Mouse (Mus musculus): ENCODE measurements around the gene Cap2. TPM values are rescaled to one million over a fixed set of nuclear protein-coding genes. Genes with fewer than 3 reads are reported as not detected.

Gene Cap2
- polyA plus RNA-seq, 1 experiment, result 6.2 TPM

GRCm38 (mm10) chr13:46485605-46486004, 16.0 kb upstream of the Cap2 start:
- WGBS, result 63% methylated on average over 3 of the region's 3 CpGs
- no peak for TF ChIP-seq POLR2A (IDR thresholded peaks at IDR 0.05; ENCODE audit: low read depth, low read length)
- TF ChIP-seq CTCF (IDR thresholded peaks at IDR 0.05; ENCODE audit: extremely low read depth, insufficient read length, insufficient replicate concordance, low read depth, low read length), result no peak
- Histone ChIP-seq H3K4me3 (ENCODE audit: low read depth, low read length) (no peak overlapping the region), H3K36me3 (ENCODE audit: control insufficient read depth, insufficient read depth, low read length) (no peaks in the 10 kb centered on the region), H3K4me1 (ENCODE audit: control insufficient read depth, insufficient read depth, insufficient read length, low read length) (no peaks in the 10 kb centered on the region), H3K27me3 (ENCODE audit: control insufficient read depth, insufficient read depth, low read length) (no peaks in the 10 kb centered on the region), H3K27ac (ENCODE audit: insufficient read depth, low read depth, low read length) (no peak overlapping the region)

GRCm38 (mm10) chr13:46488166-46488565, 13.5 kb upstream of the Cap2 start:
- Histone ChIP-seq H3K36me3 (ENCODE audit: control insufficient read depth, insufficient read depth, low read length) (no peaks in the 10 kb centered on the region), H3K27ac (ENCODE audit: insufficient read depth, low read depth, low read length) (no peak overlapping the region), H3K4me1 (ENCODE audit: control insufficient read depth, insufficient read depth, insufficient read length, low read length) (no peaks in the 10 kb centered on the region), H3K4me3 (ENCODE audit: low read depth, low read length) (no peak overlapping the region), H3K27me3 (ENCODE audit: control insufficient read depth, insufficient read depth, low read length) (no peaks in the 10 kb centered on the region)
- TF ChIP-seq POLR2A (IDR thresholded peaks at IDR 0.05; ENCODE audit: low read depth, low read length) (no peak), CTCF (IDR thresholded peaks at IDR 0.05; ENCODE audit: extremely low read depth, insufficient read length, insufficient replicate concordance, low read depth, low read length) (no peak)
- WGBS, result 83% methylated on average over 4 of the region's 4 CpGs

GRCm38 (mm10) chr13:46490644-46491043, 11.0 kb upstream of the Cap2 start:
- H3K27me3 ChIP-seq (ENCODE audit: control insufficient read depth, insufficient read depth, low read length), result no peaks in the 10 kb centered on the region
- no peaks in the 10 kb centered on the region for H3K4me1 ChIP-seq (ENCODE audit: control insufficient read depth, insufficient read depth, insufficient read length, low read length)
- TF ChIP-seq POLR2A (IDR thresholded peaks at IDR 0.05; ENCODE audit: low read depth, low read length) (no peak), CTCF (IDR thresholded peaks at IDR 0.05; ENCODE audit: extremely low read depth, insufficient read length, insufficient replicate concordance, low read depth, low read length) (no peak)
- H3K4me3 ChIP-seq (ENCODE audit: low read depth, low read length), result no peak overlapping the region
- H3K36me3 ChIP-seq (ENCODE audit: control insufficient read depth, insufficient read depth, low read length), result no peaks in the 10 kb centered on the region
- WGBS, result 52% methylated on average over 4 of the region's 4 CpGs
- 0 out of 2 replicates have a peak overlapping the region, but pooled peaks have one; percentile 15 for H3K27ac ChIP-seq (ENCODE audit: insufficient read depth, low read depth, low read length)

GRCm38 (mm10) chr13:46502390-46502891, 793 bp downstream of the Cap2 start:
- Histone ChIP-seq H3K4me3 (ENCODE audit: low read depth, low read length) (peak overlapping the region; percentile 66), H3K4me1 (ENCODE audit: control insufficient read depth, insufficient read depth, insufficient read length, low read length) (peaks cover 5% of the 10 kb centered on the region), H3K36me3 (ENCODE audit: control insufficient read depth, insufficient read depth, low read length) (no peaks in the 10 kb centered on the region), H3K27me3 (ENCODE audit: control insufficient read depth, insufficient read depth, low read length) (peaks cover 10% of the 10 kb centered on the region), H3K27ac (ENCODE audit: insufficient read depth, low read depth, low read length) (peak overlapping the region; percentile 32; the same call in 1 of the 2 replicates)
- no peak for TF ChIP-seq CTCF (IDR thresholded peaks at IDR 0.05; ENCODE audit: extremely low read depth, insufficient read length, insufficient replicate concordance, low read depth, low read length)
- no peak for TF ChIP-seq POLR2A (IDR thresholded peaks at IDR 0.05; ENCODE audit: low read depth, low read length)
- 17% methylated on average over 20 of the region's 20 CpGs for WGBS

GRCm38 (mm10) chr13:46507944-46508343, 6.3 kb downstream of the Cap2 start:
- WGBS, result 82% methylated on average over 7 of the region's 7 CpGs
- H3K36me3 ChIP-seq (ENCODE audit: control insufficient read depth, insufficient read depth, low read length), result no peaks in the 10 kb centered on the region
- no peak overlapping the region for H3K4me3 ChIP-seq (ENCODE audit: low read depth, low read length)
- no peaks in the 10 kb centered on the region for H3K4me1 ChIP-seq (ENCODE audit: control insufficient read depth, insufficient read depth, insufficient read length, low read length)
- H3K27ac ChIP-seq (ENCODE audit: insufficient read depth, low read depth, low read length), result no peak overlapping the region
- no peaks in the 10 kb centered on the region for H3K27me3 ChIP-seq (ENCODE audit: control insufficient read depth, insufficient read depth, low read length)
- TF ChIP-seq CTCF (IDR thresholded peaks at IDR 0.05; ENCODE audit: extremely low read depth, insufficient read length, insufficient replicate concordance, low read depth, low read length) (no peak), POLR2A (IDR thresholded peaks at IDR 0.05; ENCODE audit: low read depth, low read length) (no peak)

- Histone ChIP-seq H3K27me3 (ENCODE audit: control insufficient read depth, insufficient read depth, low read length) (no peaks in the 10 kb centered on the region), H3K4me3 (ENCODE audit: low read depth, low read length) (no peak overlapping the region), H3K4me1 (ENCODE audit: control insufficient read depth, insufficient read depth, insufficient read length, low read length) (no peaks in the 10 kb centered on the region), H3K36me3 (ENCODE audit: control insufficient read depth, insufficient read depth, low read length) (no peaks in the 10 kb centered on the region), H3K27ac (ENCODE audit: insufficient read depth, low read depth, low read length) (no peak overlapping the region)
- 68% methylated on average over 4 of the region's 4 CpGs for WGBS
- TF ChIP-seq CTCF (IDR thresholded peaks at IDR 0.05; ENCODE audit: extremely low read depth, insufficient read length, insufficient replicate concordance, low read depth, low read length), result no peak
- TF ChIP-seq POLR2A (IDR thresholded peaks at IDR 0.05; ENCODE audit: low read depth, low read length), result no peak
Measured at GRCm38 (mm10) chr13:46508823-46509222, 7.2 kb downstream of the Cap2 start.

GRCm38 (mm10) chr13:46510460-46510859, 8.8 kb downstream of the Cap2 start:
- Histone ChIP-seq H3K36me3 (ENCODE audit: control insufficient read depth, insufficient read depth, low read length) (no peaks in the 10 kb centered on the region), H3K4me3 (ENCODE audit: low read depth, low read length) (no peak overlapping the region), H3K27ac (ENCODE audit: insufficient read depth, low read depth, low read length) (no peak overlapping the region), H3K27me3 (ENCODE audit: control insufficient read depth, insufficient read depth, low read length) (no peaks in the 10 kb centered on the region), H3K4me1 (ENCODE audit: control insufficient read depth, insufficient read depth, insufficient read length, low read length) (no peaks in the 10 kb centered on the region)
- WGBS, result 93% methylated on average over 7 of the region's 7 CpGs
- no peak for TF ChIP-seq POLR2A (IDR thresholded peaks at IDR 0.05; ENCODE audit: low read depth, low read length)
- TF ChIP-seq CTCF (IDR thresholded peaks at IDR 0.05; ENCODE audit: extremely low read depth, insufficient read length, insufficient replicate concordance, low read depth, low read length), result no peak

Data from small intestine, adult 2 months (tissue).